Mouse (Mus musculus) spleen, adult 2 months (tissue): ENCODE measurements at regions not wholly inside any gene's neighbourhood (a gene's known extent, or its start where the extent isn't known, plus 50 kb on each side); places are given as distances from the start of the nearest gene placed in this dataset.

ENCODE experiments used
- CTCF ChIP-seq: fragments of 200-500 bp; IDR thresholded peaks from 2 replicates; pipeline ENCODE4 v1.5.1; 2011; ENCODE audit warnings: mild to moderate bottlenecking, inconsistent platforms; ENCODE audit not compliant: insufficient read depth, insufficient read length, insufficient replicate concordance; ENCODE audit errors: extremely low read depth
- POLR2A ChIP-seq: fragments of 200-500 bp; IDR thresholded peaks from 2 replicates; pipeline ENCODE4 v1.6.1; 2011; ENCODE audit warnings: low read depth, low read length, inconsistent platforms

DNA sequence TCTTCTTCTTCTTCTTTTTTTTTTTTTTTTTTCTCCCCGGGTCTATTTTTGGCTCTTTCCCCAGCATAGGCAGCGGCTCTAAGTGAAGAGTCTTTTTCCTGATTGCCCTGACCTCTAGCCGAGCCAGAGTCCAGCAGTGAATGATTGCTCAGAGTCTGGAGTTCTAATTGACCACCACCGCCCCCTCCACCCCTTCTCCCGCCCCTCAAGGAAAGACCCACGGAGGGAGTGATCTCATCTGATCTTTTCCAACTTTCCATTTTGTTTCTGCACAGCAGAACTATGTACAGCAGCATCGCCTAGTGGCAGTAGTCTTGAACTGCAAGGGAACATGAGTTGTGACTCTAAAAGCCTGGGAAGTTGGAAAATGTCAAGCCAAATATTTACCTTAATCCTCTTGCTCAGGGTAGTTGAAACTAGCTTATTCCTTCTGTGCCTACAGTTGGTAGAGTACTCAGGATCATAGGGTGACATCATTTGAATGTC, 317.8 kb upstream of the Myo3a start:
- TF ChIP-seq CTCF = peak; percentile 15; the same call in 1 of the 2 replicates
- TF ChIP-seq POLR2A = no peak
